Mouse (Mus musculus): Measurements from ENCODE around the gene Slc39a3.

- no peak for TF ChIP-seq POLR2A (IDR thresholded peaks at IDR 0.05; ENCODE audit: extremely low read depth, insufficient read depth, low read length)
- TF ChIP-seq CTCF (IDR thresholded peaks at IDR 0.05; ENCODE audit: low read depth, low read length) = no peak
Measured at GRCm38 (mm10) chr10:81026857-81027256, 10.4 kb downstream of the Slc39a3 start.
